Mouse (Mus musculus) heart, embryonic 15.5 days (tissue): ENCODE measurements around the gene N4bp2l2. TPM values are rescaled to one million over a fixed set of nuclear protein-coding genes. Genes with fewer than 3 reads are reported as not detected.
"Not testable (repeated sequence)": the region's sequence is repeated elsewhere in the genome, so short reads cannot be mapped to it uniquely, and the experiment has no call there.

Experiments
- ATAC-seq: fragments of 200-750 bp; cut with Nextera tagmentation; replicated peaks from 2 replicates; pipeline ENCODE4 v1.8.0; 2017; ENCODE audit warnings: low read depth, moderate TSS enrichment; ENCODE audit not compliant: insufficient number of reproducible peaks, insufficient read depth, low FRiP score
- H3K27ac ChIP-seq: fragments of 300-500 bp; sonication (generic); 2 replicates; pipeline ENCODE4 v1.5.1; 2015; ENCODE audit warnings: mild to moderate bottlenecking, inconsistent platforms
- H3K27me3 ChIP-seq: fragments of 300-500 bp; sonication (generic); 2 replicates; pipeline ENCODE4 v1.6.1; 2015; ENCODE audit warnings: inconsistent platforms
- H3K36me3 ChIP-seq: fragments of 300-500 bp; sonication (generic); 2 replicates; pipeline ENCODE4 v1.6.1; 2015; ENCODE audit warnings: mild to moderate bottlenecking, inconsistent platforms
- H3K4me1 ChIP-seq: fragments of 300-500 bp; sonication (generic); replicated peaks from 2 replicates; pipeline ENCODE4 v1.6.1; 2015; ENCODE audit warnings: inconsistent platforms
- H3K4me2 ChIP-seq: fragments of 300-500 bp; sonication (generic); 2 replicates; pipeline ENCODE4 v1.6.1; 2015; ENCODE audit warnings: inconsistent platforms, mild to moderate bottlenecking, moderate library complexity
- H3K4me3 ChIP-seq: fragments of 300-500 bp; sonication (generic); 2 replicates; pipeline ENCODE4 v1.5.1; 2015; ENCODE audit warnings: mild to moderate bottlenecking, inconsistent platforms
- H3K9ac ChIP-seq: fragments of 300-500 bp; sonication (generic); 2 replicates; pipeline ENCODE4 v1.6.1; 2015; ENCODE audit warnings: mild to moderate bottlenecking, inconsistent platforms
- H3K9me3 ChIP-seq: fragments of 300-500 bp; sonication (generic); replicated peaks from 2 replicates; pipeline ENCODE4 v1.6.1; 2016; ENCODE audit warnings: inconsistent platforms
- WGBS: fragments of 180-500 bp; shearing (Covaris S2); methylation state at CpG from one replicate; pipeline ENCODE4 v1.1.7; 2015; ENCODE audit warnings: mixed read lengths; 5-methylcytosine and 5-hydroxymethylcytosine counted together
- polyA plus RNA-seq: library from polyadenylated mRNA; unstranded; fragments of >200 nt; fragmentation: Nextera tagmentation; extraction: Ambion mirVana; gene quantifications from 2 replicates; pipeline ENCODE4 v1.2.1, GENCODE M21; 2015

Gene N4bp2l2
- polyA plus RNA-seq, 1 experiment from 2014 or later = 25.3 TPM

GRCm38 (mm10) chr5:150643390-150643789 lies 22.6 kb downstream of the N4bp2l2 start:
- not testable (repeated sequence) for H3K9me3 ChIP-seq, H3K4me1 ChIP-seq, H3K27ac ChIP-seq, H3K9ac ChIP-seq, ATAC-seq, H3K4me3 ChIP-seq, H3K4me2 ChIP-seq, H3K27me3 ChIP-seq
- peaks cover 36% of the 10 kb centered on the region for H3K36me3 ChIP-seq
- WGBS = 95% methylated on average over 4 of the region's 4 CpGs

- Histone ChIP-seq H3K27ac (no peak overlapping the region), H3K9ac (no peak overlapping the region), H3K36me3 (peaks cover 44% of the 10 kb centered on the region), H3K9me3 (no peaks in the 10 kb centered on the region), H3K4me2 (no peak overlapping the region), H3K4me1 (no peaks in the 10 kb centered on the region), H3K27me3 (no peaks in the 10 kb centered on the region), H3K4me3 (no peak overlapping the region)
- no peak for ATAC-seq
- WGBS = 78% methylated on average over 3 of the region's 3 CpGs
These were observed 24.5 kb downstream of the N4bp2l2 start for GRCm38 (mm10) chr5:150641440-150641839.

GRCm38 (mm10) chr5:150629692-150630091 lies 36.3 kb downstream of the N4bp2l2 start:
- no peak for ATAC-seq
- no peak overlapping the region for H3K4me3 ChIP-seq
- 0 out of 2 replicates have a peak, but pooled peaks cover 2% of the 10 kb centered on the region for H3K4me1 ChIP-seq
- no peaks in the 10 kb centered on the region for H3K9me3 ChIP-seq
- 76% methylated on average over 2 of the region's 2 CpGs for WGBS
- H3K36me3 ChIP-seq = peaks cover 7% of the 10 kb centered on the region
- no peak overlapping the region for H3K4me2 ChIP-seq
- H3K27me3 ChIP-seq = no peaks in the 10 kb centered on the region
- H3K9ac ChIP-seq = no peak overlapping the region
- H3K27ac ChIP-seq = no peak overlapping the region

- no peak overlapping the region for H3K4me3 ChIP-seq
- H3K27ac ChIP-seq = no peak overlapping the region
- WGBS = 98% methylated on average over 1 of the region's 1 CpGs
- no peak overlapping the region for H3K4me2 ChIP-seq
- H3K27me3 ChIP-seq = no peaks in the 10 kb centered on the region
- peaks cover 3% of the 10 kb centered on the region for H3K36me3 ChIP-seq
- ATAC-seq = no peak
- H3K9ac ChIP-seq = no peak overlapping the region
- no peaks in the 10 kb centered on the region for H3K9me3 ChIP-seq
- H3K4me1 ChIP-seq = 0 out of 2 replicates have a peak, but pooled peaks cover 2% of the 10 kb centered on the region
These were observed 36.7 kb downstream of the N4bp2l2 start for GRCm38 (mm10) chr5:150629272-150629671.

- peak; percentile 50; the same call in 1 of the 2 replicates for ATAC-seq
- Histone ChIP-seq H3K27me3 (no peaks in the 10 kb centered on the region), H3K4me1 (0 out of 2 replicates have a peak, but pooled peaks cover 2% of the 10 kb centered on the region), H3K4me2 (no peak overlapping the region), H3K27ac (no peak overlapping the region), H3K9me3 (no peaks in the 10 kb centered on the region), H3K36me3 (no peaks in the 10 kb centered on the region), H3K4me3 (no peak overlapping the region), H3K9ac (no peak overlapping the region)
- 43% methylated on average over 7 of the region's 7 CpGs for WGBS
These were observed 40.5 kb downstream of the N4bp2l2 start for GRCm38 (mm10) chr5:150625528-150625927.

GRCm38 (mm10) chr5:150622792-150623191 lies 43.2 kb downstream of the N4bp2l2 start:
- H3K4me2 ChIP-seq = no peak overlapping the region
- H3K36me3 ChIP-seq = no peaks in the 10 kb centered on the region
- H3K27me3 ChIP-seq = no peaks in the 10 kb centered on the region
- no peak for ATAC-seq
- 18% methylated on average over 1 of the region's 1 CpGs for whole genome bisulfite sequencing
- H3K9ac ChIP-seq = no peak overlapping the region
- no peaks in the 10 kb centered on the region for H3K9me3 ChIP-seq
- 0 out of 2 replicates have a peak, but pooled peaks cover 2% of the 10 kb centered on the region for H3K4me1 ChIP-seq
- no peak overlapping the region for H3K27ac ChIP-seq
- no peak overlapping the region for H3K4me3 ChIP-seq

- Histone ChIP-seq H3K9me3 (no peaks in the 10 kb centered on the region), H3K27me3 (no peaks in the 10 kb centered on the region), H3K4me3 (no peak overlapping the region), H3K36me3 (no peaks in the 10 kb centered on the region), H3K4me1 (0 out of 2 replicates have a peak, but pooled peaks cover 2% of the 10 kb centered on the region), H3K27ac (no peak overlapping the region), H3K9ac (no peak overlapping the region), H3K4me2 (no peak overlapping the region)
- ATAC-seq = no peak
- WGBS = 82% methylated on average over 3 of the region's 3 CpGs
These were observed 44.4 kb downstream of the N4bp2l2 start for GRCm38 (mm10) chr5:150621592-150621991.

- Histone ChIP-seq H3K36me3 (no peaks in the 10 kb centered on the region), H3K27ac (no peak overlapping the region), H3K4me3 (no peak overlapping the region), H3K27me3 (no peaks in the 10 kb centered on the region), H3K4me2 (no peak overlapping the region), H3K9ac (no peak overlapping the region), H3K4me1 (no peaks in the 10 kb centered on the region), H3K9me3 (no peaks in the 10 kb centered on the region)
- ATAC-seq = no peak
- 81% methylated on average over 7 of the region's 7 CpGs for WGBS
These were observed 45.3 kb downstream of the N4bp2l2 start for GRCm38 (mm10) chr5:150620588-150621135.

- Histone ChIP-seq H3K27me3 (no peaks in the 10 kb centered on the region), H3K9ac (no peak overlapping the region), H3K27ac (no peak overlapping the region), H3K36me3 (no peaks in the 10 kb centered on the region), H3K4me3 (no peak overlapping the region), H3K4me2 (no peak overlapping the region), H3K4me1 (no peaks in the 10 kb centered on the region), H3K9me3 (no peaks in the 10 kb centered on the region)
- WGBS = 88% methylated on average over 10 of the region's 10 CpGs
- no peak for ATAC-seq
These were observed 47.2 kb downstream of the N4bp2l2 start for GRCm38 (mm10) chr5:150618599-150619355.

GRCm38 (mm10) chr5:150616731-150617130 lies 49.3 kb downstream of the N4bp2l2 start:
- Histone ChIP-seq H3K9me3 (no peaks in the 10 kb centered on the region), H3K27me3 (no peaks in the 10 kb centered on the region), H3K4me2 (no peak overlapping the region), H3K4me1 (no peaks in the 10 kb centered on the region), H3K4me3 (no peak overlapping the region), H3K9ac (no peak overlapping the region), H3K27ac (no peak overlapping the region), H3K36me3 (no peaks in the 10 kb centered on the region)
- ATAC-seq = no peak
- 79% methylated on average over 3 of the region's 3 CpGs for WGBS

- Histone ChIP-seq H3K27ac (no peak overlapping the region), H3K27me3 (no peaks in the 10 kb centered on the region), H3K9ac (no peak overlapping the region), H3K9me3 (no peaks in the 10 kb centered on the region), H3K36me3 (no peaks in the 10 kb centered on the region), H3K4me2 (no peak overlapping the region), H3K4me3 (no peak overlapping the region), H3K4me1 (no peaks in the 10 kb centered on the region)
- WGBS = 97% methylated on average over 2 of the region's 2 CpGs
- ATAC-seq = no peak
These were observed 49.8 kb downstream of the N4bp2l2 start for GRCm38 (mm10) chr5:150616216-150616615.

- H3K27ac ChIP-seq = no peak overlapping the region
- H3K9me3 ChIP-seq = no peaks in the 10 kb centered on the region
- H3K4me1 ChIP-seq = no peaks in the 10 kb centered on the region
- no peaks in the 10 kb centered on the region for H3K36me3 ChIP-seq
- H3K27me3 ChIP-seq = no peaks in the 10 kb centered on the region
- no peak overlapping the region for H3K4me3 ChIP-seq
- no peak overlapping the region for H3K4me2 ChIP-seq
- WGBS = 72% methylated on average over 2 of the region's 2 CpGs
- H3K9ac ChIP-seq = no peak overlapping the region
- no peak for ATAC-seq
These were observed 51.9 kb downstream of the N4bp2l2 start for GRCm38 (mm10) chr5:150614054-150614453.
